Mouse (Mus musculus) T-cell, adult 2 months (primary cell): ENCODE measurements around the gene Samd7.

Experiments used
- DNase-seq: peaks from one replicate; pipeline ENCODE4 v3.0.0; 2022; ENCODE audit warnings: low spot score

Samd7 gene

GRCm38 (mm10) chr3:30765311-30766027 is 19.4 kb downstream of the Samd7 start:
- peak; percentile 57 for DNase-seq

GRCm38 (mm10) chr3:30766177-30766576 is 20.1 kb downstream of the Samd7 start:
- DNase-seq = no peak

GRCm38 (mm10) chr3:30767271-30767670 is 21.2 kb downstream of the Samd7 start:
- DNase-seq = no peak

- DNase-seq = no peak
These were observed 23.8 kb downstream of the Samd7 start for GRCm38 (mm10) chr3:30769755-30770515.

- no peak for DNase-seq
These were observed 25.5 kb downstream of the Samd7 start for GRCm38 (mm10) chr3:30771560-30771959.

- no peak for DNase-seq
These were observed 26.5 kb downstream of the Samd7 start for GRCm38 (mm10) chr3:30772631-30773030.

GRCm38 (mm10) chr3:30774677-30775076 is 28.6 kb downstream of the Samd7 start:
- DNase-seq = no peak

GRCm38 (mm10) chr3:30777984-30778383 is 31.9 kb downstream of the Samd7 start:
- no peak for DNase-seq

GRCm38 (mm10) chr3:30788531-30788930 is 42.4 kb downstream of the Samd7 start:
- no peak for DNase-seq

- DNase-seq = peak; percentile 92
These were observed 46.8 kb downstream of the Samd7 start, which contains the start of gene Sec62 for GRCm38 (mm10) chr3:30792737-30793402. Sec62 (plus strand) TSS chr3:30792875.

GRCm38 (mm10) chr3:30793403-30794221 is 47.5 kb downstream of the Samd7 start:
- peak; percentile 16 for DNase-seq

GRCm38 (mm10) chr3:30802171-30802570 is 56.1 kb downstream of the Samd7 start:
- no peak for DNase-seq

GRCm38 (mm10) chr3:30812881-30813280 is 66.8 kb downstream of the Samd7 start:
- no peak for DNase-seq
